Mouse (Mus musculus) Patski (cell line): Measurements from ENCODE around the gene Lyrm7. TPM values are rescaled to one million over a fixed set of nuclear protein-coding genes. Genes with fewer than 3 reads are reported as not detected.
"Not testable (repeated sequence)": the region's sequence is repeated elsewhere in the genome, so short reads cannot be mapped to it uniquely, and the experiment has no call there.

Experiments
- ATAC-seq: fragments of 100-300 bp; one replicate; pipeline ENCODE4 v1.8.0; 2021
- CTCF ChIA-PET: fragments of 350-600 bp; sonication (Branson Sonifier 250); formaldehyde crosslinking; loops from one replicate; lab custom pipeline; 2022; ENCODE audit warnings: inconsistent platforms; lab: Charles Lee
- POLR2A ChIA-PET: fragments of 350-600 bp; sonication (Branson Sonifier 250); formaldehyde crosslinking; loops from one replicate; lab custom pipeline; 2022; ENCODE audit warnings: antibody characterized with exemption, inconsistent platforms; lab: Charles Lee
- DNase-seq: peaks from one replicate; pipeline ENCODE4 v3.0.0-alpha.2; 2011; ENCODE audit warnings: low read depth, low spot score
- H3K27me3 ChIP-seq: fragments of 371-371 bp; one replicate; pipeline ENCODE4 v1.5.1; 2021
- CTCF ChIP-seq: fragments of 100-300 bp; IDR thresholded peaks from one replicate; pipeline ENCODE4 v1.5.1; 2021
- in situ Hi-C: fragments of 300-500 bp; cut with MboI; formaldehyde crosslinking; loops from 3 replicates; pipeline ENCODE4 v1.11.1; 2018; ENCODE audit warnings: low pct_unique_long_range_greater_than_20kb, mixed read lengths
- polyA plus RNA-seq: library from polyadenylated mRNA; unstranded; gene quantifications from one replicate; pipeline ENCODE4 v1.2.3, GENCODE M21; 2021

Gene Lyrm7
- polyA plus RNA-seq, 1 experiment from 2014 or later, result 16.3 TPM

DNA sequence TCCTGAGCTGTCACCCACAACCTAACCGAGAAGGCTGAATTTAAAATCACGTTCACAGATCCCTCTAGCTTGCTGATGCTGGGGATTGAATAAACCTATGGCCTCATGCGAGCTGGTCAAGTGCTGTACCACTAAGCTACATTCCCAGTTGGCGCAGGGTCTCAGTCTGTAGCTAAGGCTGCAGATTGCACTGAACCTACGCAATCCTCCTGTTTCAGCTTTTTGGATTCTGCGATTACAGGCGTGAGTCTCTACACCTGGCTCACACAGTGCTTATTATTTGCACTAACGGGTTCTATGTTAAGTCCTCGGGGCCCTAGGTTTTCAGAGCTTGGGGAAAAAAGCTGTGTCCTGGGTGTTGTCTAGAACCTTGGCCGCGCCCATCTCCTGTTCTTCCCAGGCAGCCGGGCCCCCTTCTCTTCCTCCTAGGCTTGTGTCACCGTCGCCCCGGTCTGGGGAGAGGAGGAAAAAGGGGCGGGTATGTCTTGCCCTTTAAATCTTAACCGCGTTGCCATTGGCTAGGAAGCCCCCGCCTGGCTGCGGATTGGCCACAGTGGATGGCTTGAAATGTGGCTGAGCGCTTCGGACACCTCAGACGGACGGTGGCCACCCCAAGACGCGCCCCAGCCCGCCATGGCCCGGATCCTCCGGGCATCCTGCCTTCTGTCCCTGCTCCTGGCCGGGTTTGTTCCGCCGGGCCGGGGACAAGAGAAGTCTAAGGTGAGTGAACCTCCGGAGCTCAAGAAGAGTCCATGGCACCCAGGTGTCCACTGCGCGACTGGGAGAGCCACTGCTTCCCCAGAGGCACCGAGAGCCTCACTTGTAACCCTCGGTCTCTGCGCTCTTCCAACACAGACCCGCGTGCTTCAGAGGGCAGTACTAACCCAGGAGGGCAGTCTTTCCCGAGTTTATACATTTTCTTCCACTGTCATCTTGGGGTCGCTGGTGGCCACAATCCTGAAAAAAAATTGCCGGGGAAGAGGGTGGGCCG is 41.9 kb upstream of the Lyrm7 start, which contains the start of gene Gpx3:
TSS of gene Gpx3 (plus strand) at position 121 of the 991 bp plus-strand sequence.
- no peaks in the 10 kb centered on the region for H3K27me3 ChIP-seq
- DNase-seq, result no peak
- in situ Hi-C loops, result no loop called here
- ChIA-PET POLR2A (interaction anchor here (1.0 to 2.3 kb wide), 3 partner anchors 19 to 21 kb away, joined by 3 to 14 read pairs (median 5); no protein-coding TSS in a partner anchor), CTCF (interaction anchor here (0.8 to 12.7 kb wide), 2 partner anchors 17 to 18 kb away, joined by 3 to 149 read pairs; no protein-coding TSS in a partner anchor)
- no peak for TF ChIP-seq CTCF
- peak; percentile 27 for ATAC-seq

DNA sequence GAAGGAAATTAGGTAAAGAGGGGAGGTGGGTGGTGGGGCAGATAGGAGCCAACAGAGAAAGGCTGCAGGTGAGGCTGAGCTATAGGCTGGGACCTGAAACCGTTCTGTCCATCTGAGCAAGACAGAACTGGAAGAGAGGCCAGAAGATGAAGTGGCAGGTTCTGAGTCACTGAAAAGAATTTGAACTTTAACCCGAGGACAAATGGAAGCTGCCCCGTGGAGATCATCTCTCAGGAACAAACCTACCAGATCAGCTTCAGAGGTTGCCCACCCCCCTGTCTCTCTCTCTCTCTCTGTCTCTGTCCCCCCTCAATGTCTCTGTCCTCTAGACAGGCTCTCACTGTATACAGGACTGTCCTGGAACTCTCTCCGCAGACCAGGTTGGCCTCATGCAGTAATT is 38.9 kb upstream of the Lyrm7 start:
- TF ChIP-seq CTCF, result no peak
- in situ Hi-C loops, result no loop called here
- ATAC-seq, result no peak
- DNase-seq, result no peak
- no peaks in the 10 kb centered on the region for H3K27me3 ChIP-seq
- ChIA-PET CTCF (interaction anchor here (12.7 kb wide), 1 partner anchor 14 kb away, joined by 149 read pairs; no protein-coding TSS in a partner anchor), POLR2A (no interaction called here)

DNA sequence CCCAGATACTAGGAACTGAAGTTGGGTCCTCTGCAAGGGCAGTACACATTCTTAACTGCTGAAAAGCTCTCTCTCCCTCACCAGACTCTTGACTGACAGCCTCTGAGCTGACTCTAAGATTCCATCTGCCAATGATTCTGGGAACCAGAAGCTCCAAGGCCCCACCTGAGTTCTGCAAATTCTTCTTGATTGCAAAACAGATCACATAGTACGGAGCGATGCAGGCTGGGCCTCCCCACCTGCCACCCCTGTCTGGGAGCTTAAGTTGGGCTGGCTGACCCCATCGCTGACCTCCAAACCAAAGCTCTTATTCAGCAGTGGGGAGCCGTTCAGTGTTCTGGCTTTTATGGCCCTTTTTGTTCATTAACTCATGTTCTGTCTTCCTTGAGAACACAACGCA is 36.8 kb upstream of the Lyrm7 start:
- DNase-seq (peak; percentile 90), ATAC-seq (peak; percentile 89)
- ChIA-PET CTCF (interaction anchor here (0.8 to 12.7 kb wide), 7 partner anchors 10 to 30 kb away, joined by 3 to 149 read pairs (median 5); no protein-coding TSS in a partner anchor), POLR2A (interaction anchor here (0.9 to 3.2 kb wide), 7 partner anchors 10 to 125 kb away, joined by 3 to 21 read pairs (median 5); no protein-coding TSS in a partner anchor)
- H3K27me3 ChIP-seq, result no peaks in the 10 kb centered on the region
- in situ Hi-C loops, result no loop called here
- no peak for TF ChIP-seq CTCF

DNA sequence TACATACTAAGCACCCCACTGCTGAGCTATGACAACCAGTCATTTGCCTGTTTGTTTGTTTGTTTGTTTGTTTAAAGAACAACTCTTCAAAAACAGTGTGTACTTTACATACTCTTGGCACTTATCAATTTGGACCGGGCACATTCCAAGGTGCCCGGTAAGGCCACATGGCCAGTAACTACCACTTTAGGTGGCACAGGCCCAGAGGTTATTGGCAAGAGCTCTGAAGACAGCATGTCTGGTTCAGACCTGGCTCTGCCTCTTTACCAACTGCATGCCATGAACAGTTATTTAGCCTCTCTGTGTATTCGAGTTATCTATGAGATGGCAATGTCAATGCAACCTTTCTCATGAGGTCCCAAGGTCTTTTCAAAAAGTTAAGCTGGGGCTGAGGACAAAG is 35.9 kb upstream of the Lyrm7 start:
- CTCF ChIA-PET, result interaction anchor here (1.1 to 12.7 kb wide), 5 partner anchors 9 to 32 kb away, joined by 3 to 149 read pairs (median 4); no protein-coding TSS in a partner anchor
- POLR2A ChIA-PET, result interaction anchor here (1.5 to 3.2 kb wide), 4 partner anchors 11 to 126 kb away, joined by 3 to 21 read pairs (median 10); no protein-coding TSS in a partner anchor
- ATAC-seq, result not testable (repeated sequence)

DNA sequence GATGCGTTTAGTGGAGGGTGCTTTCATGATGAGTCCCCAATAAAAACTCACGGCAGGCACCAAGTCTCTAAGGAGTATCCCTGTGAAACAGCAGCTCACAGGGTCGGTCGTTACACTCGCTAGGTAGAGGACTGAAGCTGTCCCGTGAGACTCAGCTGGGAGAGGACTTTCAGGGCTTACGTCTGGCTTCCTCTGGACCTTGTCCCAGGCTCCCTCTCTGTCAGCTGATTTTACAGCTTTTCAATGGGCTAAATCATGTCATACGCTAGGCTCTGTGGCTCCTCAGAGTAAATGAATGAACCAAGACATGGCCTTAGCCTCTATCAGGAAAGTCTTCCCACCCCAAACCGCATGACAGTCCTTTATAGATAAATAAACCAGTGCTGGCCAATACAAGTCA is 33.9 kb upstream of the Lyrm7 start:
- POLR2A ChIA-PET, result interaction anchor here (1.4 kb wide), 2 partner anchors 10 kb away, joined by 4 to 14 read pairs; no protein-coding TSS in a partner anchor
- CTCF ChIA-PET, result interaction anchor here (1.2 to 1.4 kb wide), 3 partner anchors 9 to 90 kb away, joined by 3 to 6 read pairs (median 3); no protein-coding TSS in a partner anchor
- TF ChIP-seq CTCF, result no peak
- no peak for ATAC-seq
- H3K27me3 ChIP-seq, result no peaks in the 10 kb centered on the region
- in situ Hi-C loops, result no loop called here
- no peak for DNase-seq

More for the DNA sequence above, 35.9 kb upstream of the Lyrm7 start:
- H3K27me3 ChIP-seq, in situ Hi-C loops, DNase-seq: not testable (repeated sequence)

GRCm38 (mm10) chr11:54892091-54892490 is 31.4 kb upstream of the Lyrm7 start:
- CTCF ChIA-PET, result interaction anchor here (1.1 to 14.5 kb wide), 2 partner anchors 10 to 92 kb away, joined by 3 to 149 read pairs; partner anchors contain the start of gene Gpx3
- no peak for DNase-seq
- TF ChIP-seq CTCF, result no peak
- POLR2A ChIA-PET, result no interaction called here
- ATAC-seq, result no peak
- in situ Hi-C loops, result no loop called here
- no peaks in the 10 kb centered on the region for H3K27me3 ChIP-seq

GRCm38 (mm10) chr11:54891341-54891740 is 30.6 kb upstream of the Lyrm7 start:
- no peaks in the 10 kb centered on the region for H3K27me3 ChIP-seq
- ATAC-seq, result no peak
- no peak for DNase-seq
- in situ Hi-C loops, result no loop called here
- no peak for TF ChIP-seq CTCF
- CTCF ChIA-PET, result interaction anchor here (1.1 to 14.5 kb wide), 3 partner anchors 10 to 93 kb away, joined by 3 to 149 read pairs (median 4); partner anchors contain the start of gene Gpx3
- POLR2A ChIA-PET, result interaction anchor here (0.8 kb wide), 1 partner anchor 10 kb away, joined by 5 read pairs; no protein-coding TSS in a partner anchor

DNA sequence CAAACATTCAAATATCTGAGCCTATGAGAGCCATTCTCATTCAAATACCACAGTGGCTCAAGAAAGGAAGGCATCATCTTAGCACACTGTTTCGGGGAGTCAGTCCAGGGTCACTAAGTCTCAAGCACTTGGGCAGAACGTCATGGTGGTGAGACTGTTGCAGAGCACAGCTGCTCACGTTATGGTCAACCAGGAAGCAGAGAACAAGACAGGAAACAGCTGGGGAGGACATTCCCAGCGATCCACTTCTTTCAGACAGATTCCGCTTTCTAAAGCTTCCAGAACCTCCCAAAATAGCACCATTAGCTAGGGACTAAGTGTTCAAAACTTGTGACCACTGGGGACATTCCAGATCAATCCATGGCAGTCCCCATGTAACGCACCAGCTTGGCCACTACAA is 27.2 kb upstream of the Lyrm7 start:
- ATAC-seq (no peak), DNase-seq (no peak)
- ChIA-PET POLR2A (no interaction called here), CTCF (interaction anchor here (14.5 kb wide), 1 partner anchor 14 kb away, joined by 149 read pairs; the partner anchor contains the start of gene Gpx3)
- TF ChIP-seq CTCF, result no peak
- in situ Hi-C loops, result loop anchor here (5.0 kb wide), 1 partner anchor 34 kb away; no protein-coding TSS in a partner anchor
- no peaks in the 10 kb centered on the region for H3K27me3 ChIP-seq

GRCm38 (mm10) chr11:54885406-54885805 is 24.7 kb upstream of the Lyrm7 start:
- ATAC-seq (no peak), DNase-seq (no peak)
- in situ Hi-C loops, result loop anchor here (5.0 kb wide), 1 partner anchor 37 kb away; no protein-coding TSS in a partner anchor
- no peaks in the 10 kb centered on the region for H3K27me3 ChIP-seq
- TF ChIP-seq CTCF, result no peak
- ChIA-PET CTCF (interaction anchor here (1.5 to 14.5 kb wide), 2 partner anchors 9 to 16 kb away, joined by 6 to 149 read pairs; partner anchors contain the start of gene Gpx3), POLR2A (interaction anchor here (0.8 to 2.6 kb wide), 9 partner anchors 9 to 44 kb away, joined by 3 to 14 read pairs (median 4); partner anchors contain the start of gene Gpx3)
